In the genomic region with DNA sequence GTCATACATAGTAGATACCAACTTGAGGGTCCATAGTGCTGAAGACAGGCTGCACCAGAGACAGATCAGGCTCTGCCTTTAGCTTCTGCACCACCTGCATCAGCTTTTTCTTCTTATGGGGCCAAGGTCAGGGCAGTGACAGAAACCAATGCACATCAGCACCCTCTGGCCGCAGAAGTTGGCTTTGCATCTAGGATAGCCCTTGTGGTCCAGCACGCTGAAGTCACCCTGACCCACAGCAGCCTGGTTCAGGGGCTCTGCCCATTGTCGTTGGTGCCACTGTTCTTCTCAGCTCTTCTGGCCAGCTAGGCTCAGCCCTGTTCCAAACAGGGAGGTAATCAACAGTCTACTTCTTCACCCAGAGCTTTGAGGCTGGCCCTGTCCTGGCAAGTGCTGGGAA, we compare ENCODE assay signal across 12 mouse cellular contexts.
DNase-seq lines count a peak whose midpoint lies in the region; ATAC-seq lines count a peak whose summit lies in the region.
"Had no signal": no experiment of that assay in that cellular context is flagged by ENCODE, and none has a peak within 500 bp of the region (broad histone marks: within the 10 kb centered on the region; RNA-seq: fewer than 3 reads in every experiment).

No protein-coding gene starts in this region.

- H3K4me3 ChIP-seq in megakaryocyte, embryonic 14.5 days (replicated peaks): peak overlapping the region; percentile 53
- H3K4me3 ChIP-seq: embryonic facial prominence, embryonic 12.5 days; midbrain, embryonic 12.5 days; stomach, embryonic 15.5 days had no signal

- no peaks in the 10 kb centered on the region for H3K4me1 ChIP-seq in megakaryocyte, embryonic 14.5 days
- H3K4me1 ChIP-seq: embryonic facial prominence, embryonic 12.5 days; midbrain, embryonic 12.5 days; stomach, embryonic 15.5 days had no signal

- H3K27me3 ChIP-seq in megakaryocyte, embryonic 14.5 days (replicated peaks): no peaks in the 10 kb centered on the region
- H3K27me3 ChIP-seq: embryonic facial prominence, embryonic 12.5 days; midbrain, embryonic 12.5 days; stomach, embryonic 15.5 days had no signal

- H3K36me3 ChIP-seq in megakaryocyte, embryonic 14.5 days (replicated peaks; ENCODE audit: low read length): no peaks in the 10 kb centered on the region
- H3K36me3 ChIP-seq: embryonic facial prominence, embryonic 12.5 days; midbrain, embryonic 12.5 days; stomach, embryonic 15.5 days had no signal

- peaks cover 10% of the 10 kb centered on the region for H3K9me3 ChIP-seq in megakaryocyte, embryonic 14.5 days
- H3K9me3 ChIP-seq: embryonic facial prominence, embryonic 12.5 days; midbrain, embryonic 12.5 days; stomach, embryonic 15.5 days had no signal

- ATAC-seq in megakaryocyte, adult 5-6 weeks (ENCODE audit: poor library complexity, severe bottlenecking): no peak
- no peak for ATAC-seq in erythroblast, adult 5-6 weeks (replicated peaks; ENCODE audit: low FRiP score, poor library complexity, severe bottlenecking)

- DNase-seq in gastrocnemius, postnatal 10 days: peak; percentile 10
- DNase-seq in gastrocnemius, postnatal 14 days: no peak
- peak; percentile 24 to 44 for DNase-seq in kidney, adult 8-10 months
- DNase-seq in retina, postnatal 1 day: peak; percentile 11
- DNase-seq in left cerebral cortex, adult 18-20 months (ENCODE audit: low spot score in 2 of 2): no peak
- DNase-seq: gastrocnemius, postnatal 25 days had no signal

- intact Hi-C loops in gastrocnemius, postnatal 14 days (cut with DNase I; ENCODE audit: low total_unique reads): loop anchor here (10.0 kb wide), 1 partner anchor 441 kb away; no protein-coding TSS in a partner anchor

Comparison
In these comparisons a context has a peak if more than half of its experiments do, and no peak if none do; other contexts are left out.
1. DNase-seq: peak in gastrocnemius, postnatal 10 days (single experiment), kidney, adult 8-10 months (2 of 2) and retina, postnatal 1 day (single experiment); none in gastrocnemius, postnatal 14 days (single experiment) and left cerebral cortex, adult 18-20 months (0 of 2).